Mouse (Mus musculus) testis, adult 2 months (tissue): ENCODE results near the gene Tmem106a.

Experiments
- CTCF ChIP-seq: fragments of 200-500 bp; IDR thresholded peaks from 2 replicates; pipeline ENCODE4 v1.5.1; 2012; ENCODE audit warnings: low read depth, mild to moderate bottlenecking, inconsistent platforms, low read length, moderate library complexity; ENCODE audit not compliant: control insufficient read depth, insufficient read depth, insufficient replicate concordance
- POLR2A ChIP-seq: fragments of 200-500 bp; IDR thresholded peaks from 2 replicates; pipeline ENCODE4 v1.6.1; 2012; ENCODE audit warnings: low read depth, mild to moderate bottlenecking, inconsistent platforms, low read length, moderate library complexity; ENCODE audit not compliant: control insufficient read depth

DNA sequence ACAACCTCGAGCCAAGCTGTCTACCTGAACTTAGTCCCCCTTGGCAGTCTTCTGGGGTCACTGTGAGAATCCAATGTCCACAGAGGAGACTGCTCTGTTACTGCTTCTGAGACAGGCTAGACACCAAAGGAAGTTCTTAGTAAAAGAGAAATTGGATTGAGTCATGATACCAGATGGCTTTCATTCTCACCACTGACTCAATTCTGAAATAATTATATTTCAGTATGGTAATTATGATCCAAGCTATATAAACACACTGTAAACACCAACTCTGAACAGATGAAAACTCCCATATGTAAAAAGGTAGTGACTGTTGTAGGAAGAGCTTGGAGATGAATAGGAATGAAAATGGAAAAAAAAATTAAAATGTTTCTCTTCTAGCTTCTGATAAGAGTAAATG, 37.9 kb upstream of the Tmem106a start:
- TF ChIP-seq POLR2A (no peak), CTCF (no peak)
